Mouse (Mus musculus) urinary bladder, postnatal 14 days (tissue): ENCODE measurements at regions not wholly inside any gene's neighbourhood (a gene's known extent, or its start where the extent isn't known, plus 50 kb on each side); places are given as distances from the start of the nearest gene placed in this dataset.

Experiments used
- DNase-seq: peaks from one replicate; pipeline ENCODE4 v3.0.0; 2021; ENCODE audit warnings: low spot score

- DNase-seq, result no peak
These were observed 932.7 kb downstream of the Galc start for GRCm38 (mm10) chr12:97326582-97326981.

- no peak for DNase-seq
These were observed 946.8 kb downstream of the Galc start for GRCm38 (mm10) chr12:97312282-97313040.

- DNase-seq, result no peak
These were observed 980.5 kb downstream of the Galc start for GRCm38 (mm10) chr12:97278792-97279191.

GRCm38 (mm10) chr12:97278331-97278730 is 980.9 kb downstream of the Galc start:
- no peak for DNase-seq
